Mouse (Mus musculus): ENCODE measurements around the gene Gadd45g. TPM values are rescaled to one million over a fixed set of nuclear protein-coding genes. Genes with fewer than 3 reads are reported as not detected.

Gene Gadd45g
- polyA plus RNA-seq, 1 experiment from 2014 or later: 252 TPM

Other genes with a start within 250 kb of the Gadd45g start
- gene Cks2, start 201.4 kb upstream of the Gadd45g start, polyA plus RNA-seq (2015; fragmentation: Nextera tagmentation; extraction: Ambion mirVana): 290 and 335 TPM in 2 replicates
- 36.1 and 38.0 TPM in 2 replicates for gene Secisbp2, start 195.0 kb upstream of the Gadd45g start, polyA plus RNA-seq (2015; fragmentation: Nextera tagmentation; extraction: Ambion mirVana)
- gene Sema4d, start 52.9 kb upstream of the Gadd45g start, polyA plus RNA-seq (2015; fragmentation: Nextera tagmentation; extraction: Ambion mirVana): 10.8 TPM in 2 replicates